Mouse (Mus musculus) granulocyte monocyte progenitor cell, adult 5-6 weeks (primary cell): ENCODE data around the gene Ear14. TPM values are rescaled to one million over a fixed set of nuclear protein-coding genes. Genes with fewer than 3 reads are reported as not detected.
"Not testable (repeated sequence)": the region's sequence is repeated elsewhere in the genome, so short reads cannot be mapped to it uniquely, and the experiment has no call there.

Experiments
- ATAC-seq: replicated peaks from 2 replicates; pipeline ENCODE4 v1.8.0; 2016; ENCODE audit warnings: mild to moderate bottlenecking, moderate TSS enrichment, inconsistent platforms; ENCODE audit not compliant: poor library complexity, severe bottlenecking
- total RNA-seq, 2 experiments: library from RNA; stranded (forward) in 1 of 2; stranded (reverse) in 1 of 2; fragments of 200-712, 200-1000 nt in 1 of 2; fragments of >200 nt in 1 of 2; fragmentation: Nextera tagmentation in 1 of 2; gene quantifications; 2 replicates each; pipeline ENCODE4 v1.2.3; 2014 to 2017

The Ear14 gene
- not detected in 2 replicates for total RNA-seq (2014; fragmentation: Nextera tagmentation)
- total RNA-seq (2017): not detected in 2 replicates

GRCm38 (mm10) chr14:51203115-51203514, at the start of gene Ear14:
Gene Ear14 (plus strand): TSS chr14:51203391.
- ATAC-seq: no peak

GRCm38 (mm10) chr14:51156056-51156735, 47.0 kb upstream of the Ear14 start:
- no peak for ATAC-seq

DNA sequence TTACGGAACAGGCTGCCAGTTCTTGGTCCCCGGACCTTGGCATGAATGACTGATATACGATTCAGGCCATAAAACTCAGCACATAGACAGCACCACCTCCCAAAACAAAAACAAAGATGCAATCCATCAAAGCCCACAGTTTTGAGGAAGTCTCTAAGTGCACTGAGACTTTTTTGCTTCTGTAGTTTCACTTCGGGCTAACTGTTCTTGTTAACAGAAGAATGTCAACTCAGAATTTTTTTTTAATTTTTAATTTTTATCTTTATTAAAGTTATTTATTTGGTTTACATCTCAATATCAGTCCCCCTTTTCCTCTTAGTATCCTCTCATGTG, 46.5 kb upstream of the Ear14 start:
- peak; percentile 56 for ATAC-seq

- ATAC-seq: peak; percentile 76
Observed at GRCm38 (mm10) chr14:51157072-51157471, 46.1 kb upstream of the Ear14 start.

DNA sequence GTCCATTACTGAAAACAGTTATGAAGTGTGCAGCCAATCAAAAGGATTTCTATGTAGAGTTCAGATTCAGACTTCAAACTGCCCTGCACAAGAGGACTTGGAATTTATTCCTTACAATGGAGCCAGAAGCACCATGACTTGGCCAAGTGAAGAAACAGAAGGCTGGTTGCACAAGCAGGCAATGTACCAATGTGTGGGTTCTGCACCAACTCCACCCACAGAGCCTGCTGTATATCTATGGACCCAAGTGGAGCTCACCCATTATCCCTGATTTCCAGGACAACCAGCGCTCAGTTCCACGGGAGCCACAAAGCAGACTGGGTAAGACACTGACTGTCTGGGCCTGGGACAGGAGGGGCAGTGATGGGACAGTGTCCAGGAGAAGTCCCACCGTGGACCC, 41.2 kb upstream of the Ear14 start, which contains the start of gene Rnase2b:
Gene Rnase2b (plus strand): TSS at position 285 of the 400 bp plus-strand sequence.
- not testable (repeated sequence) for ATAC-seq

- not testable (repeated sequence) for ATAC-seq
Observed at GRCm38 (mm10) chr14:51163323-51163722, 39.9 kb upstream of the Ear14 start.

DNA sequence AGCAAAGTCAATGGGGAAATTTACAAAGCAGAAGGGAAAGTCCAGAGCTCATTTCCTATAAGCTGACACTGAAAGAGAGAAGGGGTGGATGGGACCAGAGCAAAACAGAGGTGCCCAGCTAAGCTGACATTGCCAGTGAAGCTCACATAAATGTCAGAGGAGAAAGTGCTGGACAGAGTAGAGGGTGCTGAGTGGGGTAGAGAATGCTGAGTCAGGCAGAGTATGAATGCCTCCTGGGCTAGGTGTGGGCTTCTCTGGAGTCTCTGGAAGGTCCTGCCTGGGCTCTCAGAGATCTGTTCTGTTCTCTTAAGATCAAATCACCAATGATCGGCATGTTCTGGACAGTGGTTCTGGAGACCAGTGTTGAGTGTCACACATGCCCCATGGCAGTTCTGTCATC, 37.8 kb upstream of the Ear14 start:
- ATAC-seq: no peak

GRCm38 (mm10) chr14:51166068-51166467, 37.1 kb upstream of the Ear14 start:
- ATAC-seq: peak; percentile 67

DNA sequence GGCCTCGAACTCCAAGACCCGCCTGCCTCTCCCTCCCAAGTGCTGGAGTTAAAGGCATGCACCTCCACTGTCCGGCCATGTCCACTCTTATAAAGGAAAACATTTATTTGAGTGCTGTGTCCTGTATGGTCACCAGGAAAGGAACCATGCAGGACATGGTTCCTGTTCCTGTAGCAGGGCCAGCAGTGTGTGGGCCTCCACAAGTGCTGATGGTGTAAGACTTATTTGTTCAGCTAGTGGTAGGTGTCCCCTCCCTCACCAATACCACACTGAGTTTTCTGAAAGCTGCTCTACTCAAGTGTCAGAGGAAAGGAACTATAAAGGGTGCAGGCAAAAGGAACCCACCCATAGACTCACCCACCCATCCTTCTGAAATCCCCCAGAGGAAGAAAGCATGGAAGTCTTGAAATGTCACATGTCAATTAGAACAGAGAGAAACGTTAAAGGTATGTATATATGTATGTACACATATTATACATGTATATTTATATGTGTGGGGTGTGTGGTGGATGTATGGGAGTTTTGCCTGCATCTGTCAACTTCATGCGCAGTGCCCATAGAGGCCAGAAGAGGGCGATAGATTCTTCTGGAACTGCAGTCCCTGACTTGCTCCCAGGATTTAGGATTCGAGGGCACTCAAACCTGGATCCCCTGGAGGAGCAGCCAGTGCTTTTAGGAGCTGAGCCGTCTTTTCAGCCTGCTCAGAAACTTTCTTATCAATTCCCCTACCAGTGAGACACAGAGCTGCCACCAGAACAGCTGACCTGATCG, 30.9 kb upstream of the Ear14 start:
- ATAC-seq: peak; percentile 68

DNA sequence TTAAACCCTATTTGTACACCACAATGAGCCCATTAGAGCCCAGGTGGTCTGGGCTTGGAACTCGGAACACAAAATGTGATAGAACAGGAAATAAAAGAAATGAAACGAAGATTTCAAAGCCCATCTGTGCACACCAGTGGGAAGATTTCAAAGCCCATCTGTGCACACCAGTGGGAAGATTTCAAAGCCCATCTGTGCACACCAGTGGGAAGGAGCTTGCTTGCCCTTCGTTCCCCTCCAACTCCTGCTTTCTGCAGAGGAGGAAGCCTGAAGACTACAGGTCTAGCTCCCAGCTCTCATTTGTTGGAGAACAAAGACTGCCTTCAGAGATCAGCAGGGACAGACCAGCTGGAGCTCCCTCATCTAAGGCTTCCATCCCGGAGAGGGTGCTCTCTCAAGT, 30.2 kb upstream of the Ear14 start:
- not testable (repeated sequence) for ATAC-seq

GRCm38 (mm10) chr14:51173843-51174242, 29.3 kb upstream of the Ear14 start:
- ATAC-seq: no peak

GRCm38 (mm10) chr14:51181051-51181450, 22.1 kb upstream of the Ear14 start:
- ATAC-seq: peak; percentile 53

- ATAC-seq: no peak
Observed at GRCm38 (mm10) chr14:51195681-51196080, 7.5 kb upstream of the Ear14 start.

- no peak for ATAC-seq
Observed at GRCm38 (mm10) chr14:51199098-51200023, 3.8 kb upstream of the Ear14 start, which contains the start of gene Ang2. Gene Ang2 (minus strand): TSS chr14:51199148.

DNA sequence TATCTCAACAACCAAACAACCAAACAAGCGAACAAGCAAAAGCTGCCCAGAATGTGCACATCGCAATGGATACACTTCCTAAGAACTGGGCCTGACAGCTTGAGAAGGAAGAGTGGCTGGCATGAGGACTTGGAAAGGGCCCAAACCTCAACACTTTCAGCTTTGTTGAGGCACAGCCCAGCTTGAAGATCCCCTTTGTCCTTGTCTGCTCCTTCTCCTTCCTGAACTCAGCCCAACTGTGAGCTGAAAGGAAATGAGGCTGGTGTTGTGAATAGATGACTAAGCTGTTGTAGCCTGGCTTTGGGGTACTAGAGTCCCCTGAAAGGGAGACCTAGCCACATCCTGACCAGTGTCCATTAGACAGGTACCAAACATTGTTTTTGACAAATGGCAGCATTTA, 3.1 kb upstream of the Ear14 start:
- ATAC-seq: 0 out of 2 replicates have a peak, but pooled peaks have one; percentile 22

GRCm38 (mm10) chr14:51200466-51200865, 2.7 kb upstream of the Ear14 start:
- no peak for ATAC-seq

DNA sequence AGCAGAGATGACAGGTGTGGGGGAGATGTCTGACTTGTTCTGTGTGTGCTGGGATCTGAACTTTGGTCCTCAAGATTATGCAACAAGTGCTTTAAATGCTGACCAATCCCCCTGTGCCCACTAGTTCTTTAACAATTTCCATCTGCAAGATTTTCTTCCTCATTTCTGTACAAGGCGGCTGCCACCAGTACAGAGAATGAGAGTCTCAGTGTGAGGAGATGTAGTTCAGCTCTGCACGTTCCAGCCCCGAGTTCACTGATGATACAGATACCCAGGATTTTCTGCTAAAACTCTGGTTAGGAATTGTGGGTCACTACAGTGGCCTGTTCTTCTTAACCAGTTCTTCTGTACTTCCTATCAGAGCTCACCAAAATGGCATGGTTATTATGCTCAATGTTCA, 16.9 kb downstream of the Ear14 start:
- not testable (repeated sequence) for ATAC-seq

DNA sequence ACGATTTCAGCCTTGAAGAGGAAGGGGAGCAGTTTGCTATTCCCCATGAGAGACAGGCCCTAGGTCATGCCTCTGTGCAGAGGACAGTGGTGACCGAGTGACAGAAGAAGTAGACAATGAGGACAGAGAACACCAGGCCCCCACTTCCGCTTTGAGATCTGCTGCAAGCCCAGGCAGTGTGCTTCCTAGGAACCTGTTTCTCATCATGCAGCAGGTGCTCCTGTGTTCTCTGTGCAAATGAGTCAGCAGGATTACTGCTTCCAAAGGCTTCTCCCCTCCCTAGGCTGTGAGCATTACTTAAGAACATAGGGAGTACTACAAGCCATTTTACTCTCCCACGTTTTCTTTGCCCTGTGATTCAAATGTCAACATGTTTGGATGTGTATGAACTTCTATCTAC, 26.5 kb downstream of the Ear14 start:
- ATAC-seq: peak; percentile 56

DNA sequence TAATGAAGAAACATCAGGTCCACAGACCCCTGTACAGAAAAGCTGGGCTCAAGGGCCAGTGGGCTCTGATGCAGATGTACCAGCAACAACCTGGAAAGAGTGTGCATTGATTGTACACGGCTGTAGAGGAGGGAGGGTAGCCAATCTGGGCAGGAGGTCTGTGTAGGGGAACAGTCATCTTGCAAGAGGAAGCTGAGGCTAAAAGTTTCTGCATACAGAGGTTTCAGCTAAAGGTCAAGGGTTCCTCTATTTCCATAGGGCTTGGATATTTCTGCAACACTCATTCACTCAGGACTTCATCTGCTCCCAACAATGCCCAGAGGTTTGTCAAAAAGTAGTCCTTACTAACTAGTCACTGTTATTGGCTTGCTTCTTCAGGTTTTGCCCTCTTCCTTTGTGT, 34.3 kb downstream of the Ear14 start:
- ATAC-seq: peak; percentile 85

DNA sequence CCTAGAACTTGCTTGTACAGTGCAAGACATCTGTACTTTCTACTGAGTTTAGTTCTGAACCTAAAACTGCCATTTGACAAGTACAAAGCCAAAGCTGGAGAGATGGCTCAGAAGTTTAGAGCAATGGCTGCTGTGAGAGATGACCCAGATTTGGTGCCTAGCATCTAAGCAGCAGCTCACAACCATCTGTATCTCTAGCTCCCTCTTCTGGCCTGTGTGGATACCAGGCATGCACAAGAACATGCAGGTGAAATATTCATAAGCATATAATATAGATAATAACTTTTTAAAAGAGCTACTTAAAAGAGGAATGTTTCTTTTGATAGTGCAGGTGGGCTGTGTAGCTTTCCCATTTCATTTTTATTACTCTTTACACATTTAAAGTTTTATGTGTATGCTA, 37.7 kb downstream of the Ear14 start:
- ATAC-seq: peak; percentile 68

GRCm38 (mm10) chr14:51247736-51248135, 44.5 kb downstream of the Ear14 start:
- ATAC-seq: no peak
